Mouse (Mus musculus) limb, embryonic 12.5 days (tissue): Measurements from ENCODE around the gene Mon2. TPM values are rescaled to one million over a fixed set of nuclear protein-coding genes. Genes with fewer than 3 reads are reported as not detected.

Experiments
- ATAC-seq: fragments of 200-750 bp; cut with Nextera tagmentation; 2 replicates; pipeline ENCODE4 v1.8.0; 2017; ENCODE audit warnings: low read depth, moderate TSS enrichment; ENCODE audit not compliant: insufficient number of reproducible peaks, insufficient read depth, low FRiP score, low TSS enrichment
- H3K27ac ChIP-seq: fragments of 300-500 bp; sonication (generic); 2 replicates; pipeline ENCODE4 v1.5.1; 2016; ENCODE audit warnings: mild to moderate bottlenecking, moderate library complexity
- H3K27me3 ChIP-seq: fragments of 300-500 bp; sonication (generic); 2 replicates; pipeline ENCODE4 v1.6.1; 2016; ENCODE audit warnings: mild to moderate bottlenecking, moderate library complexity
- H3K36me3 ChIP-seq: fragments of 300-500 bp; sonication (generic); 2 replicates; pipeline ENCODE4 v1.6.1; 2016; ENCODE audit warnings: mild to moderate bottlenecking, moderate library complexity
- H3K4me1 ChIP-seq: fragments of 300-500 bp; sonication (generic); replicated peaks from 2 replicates; pipeline ENCODE4 v1.6.1; 2016
- H3K4me2 ChIP-seq: fragments of 300-500 bp; sonication (generic); 2 replicates; pipeline ENCODE4 v1.6.1; 2016; ENCODE audit warnings: mild to moderate bottlenecking, moderate library complexity
- H3K4me3 ChIP-seq: fragments of 300-500 bp; sonication (generic); replicated peaks from 2 replicates; pipeline ENCODE4 v1.5.1; 2016; ENCODE audit warnings: mild to moderate bottlenecking
- H3K9ac ChIP-seq: fragments of 300-500 bp; sonication (generic); replicated peaks from 2 replicates; pipeline ENCODE4 v1.6.1; 2016; ENCODE audit warnings: mild to moderate bottlenecking, moderate library complexity
- H3K9me3 ChIP-seq: fragments of 300-500 bp; sonication (generic); 2 replicates; pipeline ENCODE4 v1.6.1; 2016; ENCODE audit warnings: mild to moderate bottlenecking, moderate library complexity
- WGBS: fragments of 180-500 bp; shearing (Covaris S2); methylation state at CpG from one replicate; pipeline ENCODE4 v1.1.7; 2016; 5-methylcytosine and 5-hydroxymethylcytosine counted together
- polyA plus RNA-seq: library from polyadenylated mRNA; unstranded; fragments of >200 nt; fragmentation: Nextera tagmentation; extraction: Ambion mirVana; gene quantifications from 2 replicates; pipeline ENCODE4 v1.2.1, GENCODE M21; 2016

Mon2 gene
- polyA plus RNA-seq, 1 experiment from 2014 or later, result 42.5 TPM

GRCm38 (mm10) chr10:123013435-123013834 is 62.9 kb downstream of the Mon2 start:
- no peak overlapping the region for H3K9ac ChIP-seq
- no peak overlapping the region for H3K27ac ChIP-seq
- no peak overlapping the region for H3K4me2 ChIP-seq
- H3K36me3 ChIP-seq, result peaks cover 81% of the 10 kb centered on the region
- no peaks in the 10 kb centered on the region for H3K4me1 ChIP-seq
- no peak overlapping the region for H3K4me3 ChIP-seq
- no peaks in the 10 kb centered on the region for H3K9me3 ChIP-seq
- no peak for ATAC-seq
- 27% methylated on average over 18 of the region's 18 CpGs for WGBS
- H3K27me3 ChIP-seq, result no peaks in the 10 kb centered on the region

GRCm38 (mm10) chr10:123011421-123011820 is 64.9 kb downstream of the Mon2 start:
- no peak overlapping the region for H3K9ac ChIP-seq
- no peak overlapping the region for H3K4me2 ChIP-seq
- 85% methylated on average over 1 of the region's 1 CpGs for WGBS
- H3K4me3 ChIP-seq, result no peak overlapping the region
- ATAC-seq, result no peak
- H3K9me3 ChIP-seq, result no peaks in the 10 kb centered on the region
- H3K27ac ChIP-seq, result no peak overlapping the region
- no peaks in the 10 kb centered on the region for H3K27me3 ChIP-seq
- H3K36me3 ChIP-seq, result peaks cover 83% of the 10 kb centered on the region
- no peaks in the 10 kb centered on the region for H3K4me1 ChIP-seq

GRCm38 (mm10) chr10:123005237-123006185 is 70.8 kb downstream of the Mon2 start:
- H3K27me3 ChIP-seq, result no peaks in the 10 kb centered on the region
- no peak overlapping the region for H3K9ac ChIP-seq
- H3K4me2 ChIP-seq, result no peak overlapping the region
- no peak overlapping the region for H3K27ac ChIP-seq
- H3K4me1 ChIP-seq, result 0 out of 2 replicates have a peak, but pooled peaks cover 2% of the 10 kb centered on the region
- WGBS, result 92% methylated on average over 20 of the region's 20 CpGs
- peaks cover 80% of the 10 kb centered on the region for H3K36me3 ChIP-seq
- ATAC-seq, result peak; percentile 38; the same call in 1 of the 2 replicates
- no peaks in the 10 kb centered on the region for H3K9me3 ChIP-seq
- H3K4me3 ChIP-seq, result no peak overlapping the region

GRCm38 (mm10) chr10:123004475-123005236 is 71.6 kb downstream of the Mon2 start:
- WGBS, result 80% methylated on average over 15 of the region's 15 CpGs
- H3K9me3 ChIP-seq, result no peaks in the 10 kb centered on the region
- H3K36me3 ChIP-seq, result peaks cover 79% of the 10 kb centered on the region
- ATAC-seq, result peak; percentile 49; the same call in 1 of the 2 replicates
- no peak overlapping the region for H3K9ac ChIP-seq
- no peak overlapping the region for H3K4me2 ChIP-seq
- H3K27me3 ChIP-seq, result no peaks in the 10 kb centered on the region
- H3K4me3 ChIP-seq, result no peak overlapping the region
- H3K4me1 ChIP-seq, result 0 out of 2 replicates have a peak, but pooled peaks cover 2% of the 10 kb centered on the region
- peak overlapping the region; percentile 29; the same call in 1 of the 2 replicates for H3K27ac ChIP-seq

- Histone ChIP-seq H3K27ac (no peak overlapping the region), H3K4me3 (no peak overlapping the region), H3K9me3 (no peaks in the 10 kb centered on the region), H3K9ac (no peak overlapping the region), H3K36me3 (peaks cover 80% of the 10 kb centered on the region), H3K27me3 (no peaks in the 10 kb centered on the region), H3K4me2 (no peak overlapping the region), H3K4me1 (0 out of 2 replicates have a peak, but pooled peaks cover 2% of the 10 kb centered on the region)
- no peak for ATAC-seq
- 92% methylated on average over 1 of the region's 1 CpGs for WGBS
These were observed 74.3 kb downstream of the Mon2 start for GRCm38 (mm10) chr10:123001985-123002384.

GRCm38 (mm10) chr10:123001363-123001762 is 74.9 kb downstream of the Mon2 start:
- 0 out of 2 replicates have a peak, but pooled peaks cover 2% of the 10 kb centered on the region for H3K4me1 ChIP-seq
- no peaks in the 10 kb centered on the region for H3K9me3 ChIP-seq
- H3K9ac ChIP-seq, result no peak overlapping the region
- 91% methylated on average over 3 of the region's 3 CpGs for WGBS
- H3K36me3 ChIP-seq, result peaks cover 82% of the 10 kb centered on the region
- no peak overlapping the region for H3K4me3 ChIP-seq
- H3K27ac ChIP-seq, result no peak overlapping the region
- H3K27me3 ChIP-seq, result no peaks in the 10 kb centered on the region
- no peak for ATAC-seq
- no peak overlapping the region for H3K4me2 ChIP-seq

GRCm38 (mm10) chr10:122999356-122999755 is 76.9 kb downstream of the Mon2 start:
- H3K36me3 ChIP-seq, result peaks cover 90% of the 10 kb centered on the region
- H3K27me3 ChIP-seq, result no peaks in the 10 kb centered on the region
- no peaks in the 10 kb centered on the region for H3K4me1 ChIP-seq
- ATAC-seq, result no peak
- no peak overlapping the region for H3K27ac ChIP-seq
- no peak overlapping the region for H3K4me2 ChIP-seq
- H3K9me3 ChIP-seq, result no peaks in the 10 kb centered on the region
- WGBS, result 89% methylated on average over 6 of the region's 6 CpGs
- no peak overlapping the region for H3K9ac ChIP-seq
- no peak overlapping the region for H3K4me3 ChIP-seq

- no peaks in the 10 kb centered on the region for H3K9me3 ChIP-seq
- no peaks in the 10 kb centered on the region for H3K27me3 ChIP-seq
- WGBS, result 96% methylated on average over 2 of the region's 2 CpGs
- ATAC-seq, result no peak
- no peak overlapping the region for H3K4me2 ChIP-seq
- H3K36me3 ChIP-seq, result peaks cover 82% of the 10 kb centered on the region
- H3K4me1 ChIP-seq, result no peaks in the 10 kb centered on the region
- H3K4me3 ChIP-seq, result no peak overlapping the region
- H3K9ac ChIP-seq, result no peak overlapping the region
- H3K27ac ChIP-seq, result no peak overlapping the region
These were observed 78.5 kb downstream of the Mon2 start for GRCm38 (mm10) chr10:122997852-122998251.

GRCm38 (mm10) chr10:122994402-122995107 is 81.8 kb downstream of the Mon2 start:
- H3K4me3 ChIP-seq, result no peak overlapping the region
- H3K9me3 ChIP-seq, result no peaks in the 10 kb centered on the region
- no peaks in the 10 kb centered on the region for H3K4me1 ChIP-seq
- H3K27ac ChIP-seq, result no peak overlapping the region
- no peak for ATAC-seq
- WGBS, result 78% methylated on average over 17 of the region's 17 CpGs
- no peak overlapping the region for H3K4me2 ChIP-seq
- no peak overlapping the region for H3K9ac ChIP-seq
- H3K27me3 ChIP-seq, result no peaks in the 10 kb centered on the region
- H3K36me3 ChIP-seq, result peaks cover 73% of the 10 kb centered on the region

- Histone ChIP-seq H3K36me3 (peaks cover 44% of the 10 kb centered on the region), H3K27me3 (no peaks in the 10 kb centered on the region), H3K27ac (no peak overlapping the region), H3K4me3 (no peak overlapping the region), H3K4me1 (peaks cover 18% of the 10 kb centered on the region), H3K4me2 (no peak overlapping the region), H3K9ac (no peak overlapping the region), H3K9me3 (no peaks in the 10 kb centered on the region)
- 90% methylated on average over 9 of the region's 9 CpGs for WGBS
- ATAC-seq, result no peak
These were observed 84.7 kb downstream of the Mon2 start for GRCm38 (mm10) chr10:122991648-122992047.

- no peak for ATAC-seq
- Histone ChIP-seq H3K36me3 (peaks cover 38% of the 10 kb centered on the region), H3K27ac (no peak overlapping the region), H3K4me1 (peaks cover 19% of the 10 kb centered on the region), H3K27me3 (no peaks in the 10 kb centered on the region), H3K9me3 (no peaks in the 10 kb centered on the region), H3K9ac (no peak overlapping the region), H3K4me3 (no peak overlapping the region), H3K4me2 (no peak overlapping the region)
- 97% methylated on average over 9 of the region's 9 CpGs for WGBS
These were observed 85.3 kb downstream of the Mon2 start for GRCm38 (mm10) chr10:122991053-122991452.
